Mouse (Mus musculus): ENCODE results near the gene Defa32. TPM values are rescaled to one million over a fixed set of nuclear protein-coding genes. Genes with fewer than 3 reads are reported as not detected.
"Not testable (repeated sequence)": the region's sequence is repeated elsewhere in the genome, so short reads cannot be mapped to it uniquely, and the experiment has no call there.

Defa32 gene
- 1.0 TPM in 1 of 2 replicates, not detected in the other for polyA plus RNA-seq (2015; fragmentation: Nextera tagmentation; extraction: Ambion mirVana)

GRCm38 (mm10) chr8:21528732-21529131, at the start of gene Defa32:
TSS of gene Defa32 (plus strand) at chr8:21529032.
- H3K27ac ChIP-seq (ENCODE audit: low read length); H3K4me2 ChIP-seq (ENCODE audit: low read depth, low read length); H3K36me3 ChIP-seq (ENCODE audit: control insufficient read depth, insufficient read depth); H3K4me3 ChIP-seq (ENCODE audit: low read length); H3K9me3 ChIP-seq (replicated peaks; ENCODE audit: control insufficient read depth, low read length); H3K4me1 ChIP-seq (ENCODE audit: control insufficient read depth, insufficient read depth, low read length); ATAC-seq (replicated peaks; ENCODE audit: extremely low read depth, insufficient read depth, low FRiP score); H3K27me3 ChIP-seq (ENCODE audit: control insufficient read depth, insufficient read depth, low read length); H3K9ac ChIP-seq (ENCODE audit: low read length): not testable (repeated sequence)
- WGBS, result no CpG with 5 or more reads among the region's 2 CpGs

GRCm38 (mm10) chr8:21508958-21509357, 19.9 kb upstream of the Defa32 start, which contains the start of gene Defa20:
TSS of gene Defa20 (plus strand) at chr8:21509258.
- not testable (repeated sequence) for H3K4me3 ChIP-seq (ENCODE audit: low read length); H3K27ac ChIP-seq (ENCODE audit: low read length); H3K4me2 ChIP-seq (ENCODE audit: low read depth, low read length); H3K4me1 ChIP-seq (ENCODE audit: control insufficient read depth, insufficient read depth, low read length); H3K27me3 ChIP-seq (ENCODE audit: control insufficient read depth, insufficient read depth, low read length); H3K9ac ChIP-seq (ENCODE audit: low read length); H3K36me3 ChIP-seq (ENCODE audit: control insufficient read depth, insufficient read depth); H3K9me3 ChIP-seq (replicated peaks; ENCODE audit: control insufficient read depth, low read length); ATAC-seq (replicated peaks; ENCODE audit: extremely low read depth, insufficient read depth, low FRiP score)
- WGBS, result no CpG with 5 or more reads among the region's 2 CpGs

DNA sequence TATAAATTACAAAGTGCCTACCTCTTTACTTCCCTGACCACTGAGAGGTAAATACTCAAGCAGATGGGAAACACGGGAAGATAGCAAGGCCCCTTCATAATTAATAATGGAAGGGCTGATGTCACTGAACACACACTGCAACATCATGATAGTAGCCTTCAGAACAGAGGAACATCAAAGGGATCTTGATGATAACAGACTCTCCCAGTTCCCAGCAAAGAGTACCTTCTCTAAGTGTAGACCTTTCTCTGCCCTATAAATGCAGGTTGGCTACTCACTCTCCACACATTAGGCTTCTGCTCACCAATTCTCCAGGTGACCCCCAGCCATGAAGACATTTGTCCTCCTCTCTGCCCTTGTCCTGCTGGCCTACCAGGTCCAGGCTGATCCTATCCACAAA, 36.3 kb downstream of the Defa32 start, which contains the start of gene Defa37:
Gene Defa37 (plus strand): TSS at position 301 of the 400 bp plus-strand sequence.
- no CpG with 5 or more reads among the region's 1 CpGs for WGBS
- not testable (repeated sequence) for H3K27me3 ChIP-seq (ENCODE audit: control insufficient read depth, insufficient read depth, low read length); ATAC-seq (replicated peaks; ENCODE audit: extremely low read depth, insufficient read depth, low FRiP score); H3K9me3 ChIP-seq (replicated peaks; ENCODE audit: control insufficient read depth, low read length); H3K9ac ChIP-seq (ENCODE audit: low read length); H3K4me1 ChIP-seq (ENCODE audit: control insufficient read depth, insufficient read depth, low read length); H3K36me3 ChIP-seq (ENCODE audit: control insufficient read depth, insufficient read depth); H3K27ac ChIP-seq (ENCODE audit: low read length); H3K4me3 ChIP-seq (ENCODE audit: low read length); H3K4me2 ChIP-seq (ENCODE audit: low read depth, low read length)

Other genes with a start within 250 kb of the Defa32 start
- not detected in 2 replicates for gene Defa27, start 213.5 kb upstream of the Defa32 start, polyA plus RNA-seq (2015; fragmentation: Nextera tagmentation; extraction: Ambion mirVana)
- not detected in 2 replicates for gene Defa29, start 202.0 kb upstream of the Defa32 start, polyA plus RNA-seq (2015; fragmentation: Nextera tagmentation; extraction: Ambion mirVana)
- gene Defa2, start 150.5 kb upstream of the Defa32 start, polyA plus RNA-seq (2015; fragmentation: Nextera tagmentation; extraction: Ambion mirVana), result not detected in 2 replicates
- gene Defa33, start 137.2 kb upstream of the Defa32 start, polyA plus RNA-seq (2015; fragmentation: Nextera tagmentation; extraction: Ambion mirVana), result 1.2 TPM in 1 of 2 replicates, not detected in the other
- gene Defa36, start 101.6 kb upstream of the Defa32 start, polyA plus RNA-seq (2015; fragmentation: Nextera tagmentation; extraction: Ambion mirVana), result 0.50 TPM in 1 of 2 replicates, not detected in the other
- 0.76 TPM in 1 of 2 replicates, not detected in the other for gene Gm7849, start 72.5 kb upstream of the Defa32 start, polyA plus RNA-seq (2015; fragmentation: Nextera tagmentation; extraction: Ambion mirVana)
- 1.7 TPM in 1 of 2 replicates, not detected in the other for gene Defa20, start 19.8 kb upstream of the Defa32 start, polyA plus RNA-seq (2015; fragmentation: Nextera tagmentation; extraction: Ambion mirVana)
- not detected in 2 replicates for gene Defa37, start 36.4 kb downstream of the Defa32 start, polyA plus RNA-seq (2015; fragmentation: Nextera tagmentation; extraction: Ambion mirVana)
- not detected in 2 replicates for gene Defa28, start 54.0 kb downstream of the Defa32 start, polyA plus RNA-seq (2015; fragmentation: Nextera tagmentation; extraction: Ambion mirVana)
- gene Gm7861, start 65.5 kb downstream of the Defa32 start, polyA plus RNA-seq (2015; fragmentation: Nextera tagmentation; extraction: Ambion mirVana), result not detected in 2 replicates
- not detected in 2 replicates for gene Defa26, start 89.2 kb downstream of the Defa32 start, polyA plus RNA-seq (2015; fragmentation: Nextera tagmentation; extraction: Ambion mirVana)
- gene Defa17, start 126.7 kb downstream of the Defa32 start, polyA plus RNA-seq (2015; fragmentation: Nextera tagmentation; extraction: Ambion mirVana), result 0.98 TPM in 1 of 2 replicates, not detected in the other
- not detected in 2 replicates for gene Defa34, start 136.8 kb downstream of the Defa32 start, polyA plus RNA-seq (2015; fragmentation: Nextera tagmentation; extraction: Ambion mirVana)
- not detected in 2 replicates for gene AY761184, start 174.6 kb downstream of the Defa32 start, polyA plus RNA-seq (2015; fragmentation: Nextera tagmentation; extraction: Ambion mirVana)
- 1.9 TPM in 1 of 2 replicates, not detected in the other for gene Defa24, start 205.5 kb downstream of the Defa32 start, polyA plus RNA-seq (2015; fragmentation: Nextera tagmentation; extraction: Ambion mirVana)

All from heart, embryonic 16.5 days (tissue).